In the genomic region with DNA sequence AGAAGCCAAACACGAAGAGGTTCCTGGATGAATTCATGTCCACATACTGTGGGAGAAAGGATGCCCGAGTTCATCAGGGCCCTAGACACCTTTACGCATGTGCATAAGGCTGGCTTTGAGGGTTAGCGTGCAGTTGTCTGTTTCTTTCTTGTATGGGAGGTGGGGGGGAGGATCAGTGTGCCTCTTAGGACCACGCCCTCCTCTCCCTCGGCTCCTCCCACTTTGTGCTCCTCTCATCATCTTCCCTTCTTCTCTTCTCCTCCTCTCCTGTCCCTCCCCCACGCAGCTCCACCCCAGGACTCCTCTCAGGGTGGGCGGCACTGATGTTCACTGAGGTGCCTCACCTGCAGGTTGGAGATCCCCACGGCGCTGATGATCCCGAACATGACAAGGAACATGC, we compare ENCODE assay signal across 10 mouse cellular contexts. TPM values are rescaled to one million over a fixed set of nuclear protein-coding genes. Genes with fewer than 3 reads are reported as not detected.
DNase-seq lines count a peak whose midpoint lies in the region; ATAC-seq and TF ChIP-seq lines count a peak whose summit lies in the region.
"Had no signal": no experiment of that assay in that cellular context is flagged by ENCODE, and none has a peak within 500 bp of the region (broad histone marks: within the 10 kb centered on the region; RNA-seq: fewer than 3 reads in every experiment).

No protein-coding gene starts in this region.

- no peak overlapping the region for H3K27ac ChIP-seq in kidney, postnatal 0 days
- H3K27ac ChIP-seq in ES-E14 (ENCODE audit: insufficient read depth, low read depth, low read length, poor library complexity, severe bottlenecking): no peak overlapping the region
- no peak overlapping the region for H3K27ac ChIP-seq in embryonic facial prominence, embryonic 13.5 days
- H3K27ac ChIP-seq in limb, embryonic 14.5 days (replicated peaks; ENCODE audit: low read depth, low read length): no peak overlapping the region

- H3K9me3 ChIP-seq in kidney, postnatal 0 days (replicated peaks; ENCODE audit: low read length): no peaks in the 10 kb centered on the region
- no peaks in the 10 kb centered on the region for H3K9me3 ChIP-seq in ES-E14 (ENCODE audit: control insufficient read depth, insufficient read depth, low read depth, low read length)
- H3K9me3 ChIP-seq in embryonic facial prominence, embryonic 13.5 days: no peaks in the 10 kb centered on the region
- no peaks in the 10 kb centered on the region for H3K9me3 ChIP-seq in limb, embryonic 14.5 days (ENCODE audit: control insufficient read depth, low read length)

- H3K36me3 ChIP-seq in kidney, postnatal 0 days (ENCODE audit: insufficient read depth, low read length): no peaks in the 10 kb centered on the region
- no peaks in the 10 kb centered on the region for H3K36me3 ChIP-seq in ES-E14 (ENCODE audit: control insufficient read depth, insufficient read depth, low read length, poor library complexity, severe bottlenecking)
- no peaks in the 10 kb centered on the region for H3K36me3 ChIP-seq in embryonic facial prominence, embryonic 13.5 days
- no peaks in the 10 kb centered on the region for H3K36me3 ChIP-seq in limb, embryonic 14.5 days (ENCODE audit: control insufficient read depth, insufficient read depth, low read length)

- in situ Hi-C loops in ES-E14 (cut with MboI; ENCODE audit: low sequenced_read_pairs in 2 of 2, unreplicated experiment in 2 of 2): no loop called here

- no peak for DNase-seq in kidney, postnatal 0 days (ENCODE audit: low spot score)
- DNase-seq in kidney, postnatal 14 days: no peak
- no peak for DNase-seq in ES-E14 (ENCODE audit: low read depth, low spot score)
- DNase-seq in limb, embryonic 14.5 days (ENCODE audit: low spot score): no peak
- DNase-seq in frontal cortex, postnatal 14 days (ENCODE audit: low spot score in 2 of 2): no peak
- DNase-seq in testis, postnatal 10 days (ENCODE audit: low spot score): no peak

- no peak overlapping the region for H3K4me3 ChIP-seq in kidney, postnatal 0 days (replicated peaks; ENCODE audit: low read depth, low read length)
- H3K4me3 ChIP-seq in ES-E14 (ENCODE audit: insufficient read depth in 1 of 2, low read depth in 1 of 2, low read length in 2 of 2, poor library complexity in 1 of 2, severe bottlenecking in 1 of 2): peak overlapping the region; percentile 43 to 65
- H3K4me3 ChIP-seq in embryonic facial prominence, embryonic 13.5 days: peak overlapping the region; percentile 30
- no peak overlapping the region for H3K4me3 ChIP-seq in limb, embryonic 14.5 days (replicated peaks; ENCODE audit: low read length)

- TF ChIP-seq CTCF in kidney, postnatal 0 days (IDR thresholded peaks at IDR 0.05; ENCODE audit: low read depth): no peak

- H3K4me1 ChIP-seq in kidney, postnatal 0 days (replicated peaks; ENCODE audit: insufficient read depth, low read length): no peaks in the 10 kb centered on the region
- peaks cover 2 to 8% of the 10 kb centered on the region in 2 experiments; a peak in 2 of 4 replicates for H3K4me1 ChIP-seq in ES-E14 (ENCODE audit: control insufficient read depth in 2 of 2, insufficient read depth in 2 of 2, low read length in 2 of 2, poor library complexity in 1 of 2)
- peaks cover 13% of the 10 kb centered on the region for H3K4me1 ChIP-seq in embryonic facial prominence, embryonic 13.5 days
- no peaks in the 10 kb centered on the region for H3K4me1 ChIP-seq in limb, embryonic 14.5 days (ENCODE audit: control insufficient read depth, insufficient read depth, low read length)

- 0 out of 2 replicates have a peak, but pooled peaks have one; percentile 22 for ATAC-seq in kidney, postnatal 0 days (replicated peaks; ENCODE audit: low FRiP score, low read depth)
- ATAC-seq in embryonic facial prominence, embryonic 13.5 days (ENCODE audit: insufficient number of reproducible peaks, insufficient read depth, low FRiP score, low TSS enrichment, low read depth): no peak
- no peak for ATAC-seq in limb, embryonic 14.5 days (ENCODE audit: low FRiP score, low read depth)
- ATAC-seq in erythroid progenitor cell, adult 5-6 weeks (replicated peaks; ENCODE audit: low FRiP score, poor library complexity, severe bottlenecking): no peak

- H3K9ac ChIP-seq in kidney, postnatal 0 days (ENCODE audit: low read depth, low read length): no peak overlapping the region
- H3K9ac ChIP-seq in ES-E14 (ENCODE audit: insufficient read depth, low read depth, low read length, poor library complexity, severe bottlenecking): 0 out of 2 replicates have a peak overlapping the region, but pooled peaks have one; percentile 15
- H3K9ac ChIP-seq in embryonic facial prominence, embryonic 13.5 days: no peak overlapping the region
- no peak overlapping the region for H3K9ac ChIP-seq in limb, embryonic 14.5 days (ENCODE audit: low read depth, low read length, severe bottlenecking)

- peak overlapping the region; percentile 38 for H3K4me2 ChIP-seq in kidney, postnatal 0 days (ENCODE audit: low read length)
- peak overlapping the region; percentile 57 for H3K4me2 ChIP-seq in embryonic facial prominence, embryonic 13.5 days
- H3K4me2 ChIP-seq in limb, embryonic 14.5 days (replicated peaks; ENCODE audit: low read depth, low read length, severe bottlenecking): 0 out of 2 replicates have a peak overlapping the region, but pooled peaks have one; percentile 0

- H3K27me3 ChIP-seq in kidney, postnatal 0 days (ENCODE audit: insufficient read depth, low read length): no peaks in the 10 kb centered on the region
- no peaks in the 10 kb centered on the region; the same call in 1 of the 2 replicates for H3K27me3 ChIP-seq in embryonic facial prominence, embryonic 13.5 days
- no peaks in the 10 kb centered on the region for H3K27me3 ChIP-seq in limb, embryonic 14.5 days (ENCODE audit: control insufficient read depth, insufficient read depth, low read length)

- 24% methylated on average over 11 of the region's 11 CpGs for WGBS in kidney, postnatal 0 days
- 13% methylated on average over 11 of the region's 11 CpGs for WGBS in embryonic facial prominence, embryonic 13.5 days
- 19% methylated on average over 11 of the region's 11 CpGs for WGBS in limb, embryonic 14.5 days

- no peak for TF ChIP-seq POLR2A in limb, embryonic 14.5 days (IDR thresholded peaks at IDR 0.05; ENCODE audit: borderline replicate concordance, extremely low read depth, insufficient read depth, insufficient read length)

TF ChIP-seq in ES-E14, 5 proteins besides CTCF, POLR2A, EP300 and RAD21:
- TF ChIP-seq HCFC1 (IDR thresholded peaks at IDR 0.05; ENCODE audit: borderline replicate concordance, insufficient read depth, low read length) (no peak), MAFK (IDR thresholded peaks at IDR 0.05; ENCODE audit: insufficient read depth, low read depth, low read length) (no peak), CHD2 (IDR thresholded peaks at IDR 0.05; ENCODE audit: low read depth, low read length) (no peak), ZNF384 (IDR thresholded peaks at IDR 0.05; ENCODE audit: low read depth, low read length) (no peak), ZC3H11A (IDR thresholded peaks at IDR 0.05; ENCODE audit: borderline replicate concordance, low read depth, low read length) (no peak)
TF ChIP-seq in ES-E14: peak in this region for 0.

RNA-seq across cellular contexts. Expression of a gene that starts 28.5 kb away (rescaled TPM):
- polyA plus RNA-seq in kidney, postnatal 0 days (2015; fragmentation: Nextera tagmentation; extraction: Ambion mirVana): not detected in 2 replicates
- 5.1 and 23.8 TPM in 2 replicates for total RNA-seq in ES-E14 (2012; rRNA removed)
- not detected in 2 replicates for polyA plus RNA-seq in embryonic facial prominence, embryonic 13.5 days (2015; fragmentation: Nextera tagmentation; extraction: Ambion mirVana)
- polyA plus RNA-seq in limb, embryonic 14.5 days (2012; rRNA removed): 0.05 TPM in 1 of 2 replicates, not detected in the other
- polyA plus RNA-seq in limb, embryonic 14.5 days (2014; fragmentation: Nextera tagmentation; extraction: Ambion mirVana): not detected in 2 replicates
- not detected in 2 replicates for total RNA-seq in erythroid progenitor cell, adult 5-6 weeks (2015; ENCODE audit: low replicate concordance)
- total RNA-seq in erythroid progenitor cell, adult 5-6 weeks (2017; ENCODE audit: low replicate concordance): not detected in 2 replicates
- total RNA-seq: left cerebral cortex, postnatal 25 days had no signal
- polyA plus RNA-seq: frontal cortex, adult 2 months had no signal

RNA-seq across cellular contexts. Expression of a gene that starts 37.8 kb away (rescaled TPM):
- 10.2 and 10.6 TPM in 2 replicates for polyA plus RNA-seq in kidney, postnatal 0 days (2015; fragmentation: Nextera tagmentation; extraction: Ambion mirVana)
- total RNA-seq in ES-E14 (2012; rRNA removed): 20.4 and 22.6 TPM in 2 replicates
- polyA plus RNA-seq in embryonic facial prominence, embryonic 13.5 days (2015; fragmentation: Nextera tagmentation; extraction: Ambion mirVana): 11.9 and 13.6 TPM in 2 replicates
- polyA plus RNA-seq in limb, embryonic 14.5 days (2012; rRNA removed): 22.2 TPM in 2 replicates
- 9.6 and 11.3 TPM in 2 replicates for polyA plus RNA-seq in limb, embryonic 14.5 days (2014; fragmentation: Nextera tagmentation; extraction: Ambion mirVana)
- 35.6 and 63.1 TPM in 2 replicates for total RNA-seq in erythroid progenitor cell, adult 5-6 weeks (2015; ENCODE audit: low replicate concordance)
- total RNA-seq in erythroid progenitor cell, adult 5-6 weeks (2017; ENCODE audit: low replicate concordance): 74.3 and 74.4 TPM in 2 replicates

RNA-seq across cellular contexts. Expression of a gene that starts 39.7 kb away (rescaled TPM):
- 0.21 and 0.27 TPM in 2 replicates for polyA plus RNA-seq in kidney, postnatal 0 days (2015; fragmentation: Nextera tagmentation; extraction: Ambion mirVana)
- total RNA-seq in ES-E14 (2012; rRNA removed): 2.1 and 3.1 TPM in 2 replicates
- 0.38 and 0.63 TPM in 2 replicates for polyA plus RNA-seq in embryonic facial prominence, embryonic 13.5 days (2015; fragmentation: Nextera tagmentation; extraction: Ambion mirVana)
- polyA plus RNA-seq in limb, embryonic 14.5 days (2012; rRNA removed): 1.9 and 2.1 TPM in 2 replicates
- polyA plus RNA-seq in limb, embryonic 14.5 days (2014; fragmentation: Nextera tagmentation; extraction: Ambion mirVana): 0.44 and 0.73 TPM in 2 replicates
- not detected in 2 replicates for total RNA-seq in erythroid progenitor cell, adult 5-6 weeks (2015; ENCODE audit: low replicate concordance)
- total RNA-seq in erythroid progenitor cell, adult 5-6 weeks (2017; ENCODE audit: low replicate concordance): not detected in 2 replicates

Comparison
In these comparisons a context has a peak if more than half of its experiments do, and no peak if none do; other contexts are left out.
1. H3K4me2 ChIP-seq: peak in every context shown above with its lines; median percentile 57 in embryonic facial prominence, embryonic 13.5 days; 38 in kidney, postnatal 0 days; 0 in limb, embryonic 14.5 days.
2. H3K4me3 ChIP-seq: peak in ES-E14 (2 of 2) and embryonic facial prominence, embryonic 13.5 days (single experiment); none in kidney, postnatal 0 days (single experiment) and limb, embryonic 14.5 days (single experiment).